15 mouse cellular contexts compared by ENCODE assay signal in the genomic region with DNA sequence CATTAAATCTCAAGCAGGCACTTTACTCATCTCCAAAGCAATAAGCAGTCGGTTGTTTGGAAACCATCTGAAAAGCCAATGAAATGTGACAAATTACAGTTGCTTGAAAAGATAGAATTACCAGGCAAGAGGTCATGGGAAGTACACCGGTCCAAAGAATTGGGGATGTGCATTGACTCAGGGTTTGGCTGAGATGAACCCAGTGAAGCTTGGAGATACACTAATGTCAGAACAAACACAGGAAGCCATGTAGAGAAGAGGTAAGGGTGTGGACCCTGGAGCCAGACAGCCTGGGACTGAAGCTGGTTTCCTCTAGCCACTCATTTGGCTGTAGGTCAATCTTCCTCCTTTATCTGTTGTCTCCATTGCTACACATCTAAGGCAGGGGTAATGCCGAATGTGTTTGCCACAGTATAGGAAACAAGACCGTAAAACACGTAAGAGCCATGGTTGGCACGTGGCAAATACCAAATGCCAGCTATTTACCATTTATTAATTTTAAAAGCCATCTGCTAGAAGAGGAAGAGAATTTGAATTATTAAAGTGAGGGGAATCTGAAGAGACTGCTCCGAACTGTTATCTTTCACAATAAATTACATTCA.
DNase-seq lines count a peak whose midpoint lies in the region; ATAC-seq and TF ChIP-seq lines count a peak whose summit lies in the region.
"Had no signal": no experiment of that assay in that cellular context is flagged by ENCODE, and none has a peak within 500 bp of the region (broad histone marks: within the 10 kb centered on the region; RNA-seq: fewer than 3 reads in every experiment).

No protein-coding gene starts in this region.

- H3K36me3 ChIP-seq in forebrain, embryonic 16.5 days (ENCODE audit: control insufficient read depth, insufficient read depth) = no peaks in the 10 kb centered on the region
- no peaks in the 10 kb centered on the region for H3K36me3 ChIP-seq in kidney, embryonic 15.5 days
- H3K36me3 ChIP-seq: lung, embryonic 15.5 days; midbrain, embryonic 10.5 days had no signal

- in situ Hi-C loops in Patski (cut with MboI; ENCODE audit: low pct_unique_long_range_greater_than_20kb) = no loop called here

- peaks cover 10% of the 10 kb centered on the region for H3K4me1 ChIP-seq in forebrain, embryonic 16.5 days (replicated peaks; ENCODE audit: control insufficient read depth, insufficient read depth, low read length)
- peaks cover 4% of the 10 kb centered on the region; the same call in 1 of the 2 replicates for H3K4me1 ChIP-seq in kidney, embryonic 15.5 days
- H3K4me1 ChIP-seq: lung, embryonic 15.5 days; midbrain, embryonic 10.5 days had no signal

- DNase-seq in heart, adult 18-20 months = peak; percentile 14 to 75
- no peak for DNase-seq in heart, postnatal 36 days
- DNase-seq in Patski (ENCODE audit: low read depth, low spot score) = no peak
- no peak for DNase-seq in frontal cortex, postnatal 10 days (ENCODE audit: low spot score in 2 of 2)
- no peak for DNase-seq in lung, postnatal 36 days
- DNase-seq: cerebellum, adult 8-10 months; thymus, postnatal 14 days had no signal

- CTCF ChIA-PET in Patski (lab: Charles Lee) = no interaction called here

- ATAC-seq in Patski = peak; percentile 60
- ATAC-seq in forebrain, embryonic 16.5 days = peak; percentile 51
- peak; percentile 73 for ATAC-seq in kidney, embryonic 15.5 days (replicated peaks; ENCODE audit: low FRiP score)
- ATAC-seq in megakaryocyte, adult 5-6 weeks (ENCODE audit: poor library complexity, severe bottlenecking) = no peak
- ATAC-seq: intestine, embryonic 16.5 days had no signal

- intact Hi-C loops in heart, postnatal 36 days (cut with DNase I) = loop anchor here (2.0 to 5.0 kb wide), 2 partner anchors 25 to 46 kb away; no protein-coding TSS in a partner anchor

- WGBS in forebrain, embryonic 16.5 days = 64% methylated on average over 7 of the region's 7 CpGs
- WGBS in kidney, embryonic 15.5 days = 52% methylated on average over 7 of the region's 7 CpGs

- H3K4me3 ChIP-seq in forebrain, embryonic 16.5 days (replicated peaks; ENCODE audit: low read length) = no peak overlapping the region
- H3K4me3 ChIP-seq in kidney, embryonic 15.5 days (replicated peaks) = no peak overlapping the region
- H3K4me3 ChIP-seq: lung, embryonic 15.5 days; midbrain, embryonic 10.5 days had no signal

- POLR2A ChIA-PET in Patski (lab: Charles Lee) = no interaction called here

- H3K27ac ChIP-seq in forebrain, embryonic 16.5 days (ENCODE audit: low read length) = peak overlapping the region; percentile 65
- H3K27ac ChIP-seq in kidney, embryonic 15.5 days = no peak overlapping the region
- H3K27ac ChIP-seq: hindbrain, embryonic 14.5 days; lung, embryonic 15.5 days; midbrain, embryonic 10.5 days had no signal

- peak overlapping the region; percentile 36; the same call in 1 of the 2 replicates for H3K4me2 ChIP-seq in forebrain, embryonic 16.5 days (ENCODE audit: low read length)
- no peak overlapping the region for H3K4me2 ChIP-seq in kidney, embryonic 15.5 days
- H3K4me2 ChIP-seq: hindbrain, embryonic 14.5 days; liver, embryonic 11.5 days; lung, embryonic 15.5 days had no signal

- no peaks in the 10 kb centered on the region for H3K27me3 ChIP-seq in Patski
- H3K27me3 ChIP-seq in forebrain, embryonic 16.5 days (replicated peaks; ENCODE audit: control insufficient read depth, insufficient read depth, low read length) = no peaks in the 10 kb centered on the region
- H3K27me3 ChIP-seq in kidney, embryonic 15.5 days = no peaks in the 10 kb centered on the region
- H3K27me3 ChIP-seq: lung, embryonic 15.5 days had no signal

- H3K9me3 ChIP-seq in forebrain, embryonic 16.5 days (ENCODE audit: control insufficient read depth, low read length) = no peaks in the 10 kb centered on the region
- no peaks in the 10 kb centered on the region for H3K9me3 ChIP-seq in kidney, embryonic 15.5 days (replicated peaks)
- H3K9me3 ChIP-seq: lung, embryonic 15.5 days; midbrain, embryonic 10.5 days had no signal

- no peak for TF ChIP-seq CTCF in Patski (IDR thresholded peaks at IDR 0.05)

- H3K9ac ChIP-seq in forebrain, embryonic 16.5 days (replicated peaks; ENCODE audit: low read depth, low read length) = no peak overlapping the region
- no peak overlapping the region for H3K9ac ChIP-seq in kidney, embryonic 15.5 days
- H3K9ac ChIP-seq: hindbrain, embryonic 14.5 days; lung, embryonic 15.5 days had no signal

Comparison
In these comparisons a context has a peak if more than half of its experiments do, and no peak if none do; other contexts are left out.
1. DNase-seq: peak in heart, adult 18-20 months (2 of 2); none in heart, postnatal 36 days (0 of 2), Patski (single experiment), frontal cortex, postnatal 10 days (0 of 2) and lung, postnatal 36 days (single experiment).